Mouse (Mus musculus): ENCODE measurements at regions not wholly inside any gene's neighbourhood (a gene's known extent, or its start where the extent isn't known, plus 50 kb on each side); places are given as distances from the start of the nearest gene placed in this dataset.

DNA sequence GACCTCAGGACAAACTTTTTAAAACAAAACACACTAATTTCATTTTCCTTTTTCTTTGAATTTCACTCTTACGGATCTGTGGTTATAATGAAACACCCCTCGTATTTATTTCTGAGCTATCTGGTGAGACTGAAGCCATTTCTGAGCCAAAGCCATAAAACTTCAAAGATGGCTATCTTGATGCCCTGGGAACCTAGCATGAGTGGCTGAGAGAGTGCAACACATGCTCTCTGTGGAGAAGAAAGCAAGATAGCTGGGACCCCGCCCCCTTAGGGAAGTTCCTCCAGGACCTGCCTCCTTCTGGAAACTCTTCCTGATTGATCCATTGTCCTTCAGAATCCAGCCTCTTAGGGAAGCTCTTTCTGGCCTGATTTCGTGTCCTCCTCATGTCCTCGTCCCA, 57.6 kb upstream of the Myb start:
- no peak for DNase-seq (ENCODE audit: low spot score)

DNA sequence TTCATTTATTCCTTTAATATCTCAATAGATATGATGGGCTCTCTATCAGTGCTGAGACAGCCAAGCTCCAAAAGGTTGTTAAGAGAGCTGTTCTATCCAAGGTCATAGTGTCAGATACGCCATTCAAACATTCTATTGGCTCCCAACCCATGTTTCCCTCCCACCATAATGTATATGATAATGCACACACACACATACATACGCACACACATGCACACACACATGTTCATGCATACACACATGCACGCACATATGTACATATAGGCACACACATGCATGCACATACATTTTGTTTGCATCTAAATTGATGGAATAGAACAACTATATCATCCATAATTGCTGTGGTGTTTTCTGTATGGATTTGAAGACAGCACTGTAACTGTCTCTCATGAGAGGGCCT, 60.0 kb upstream of the Myb start:
- no peak for DNase-seq (ENCODE audit: low spot score)

DNA sequence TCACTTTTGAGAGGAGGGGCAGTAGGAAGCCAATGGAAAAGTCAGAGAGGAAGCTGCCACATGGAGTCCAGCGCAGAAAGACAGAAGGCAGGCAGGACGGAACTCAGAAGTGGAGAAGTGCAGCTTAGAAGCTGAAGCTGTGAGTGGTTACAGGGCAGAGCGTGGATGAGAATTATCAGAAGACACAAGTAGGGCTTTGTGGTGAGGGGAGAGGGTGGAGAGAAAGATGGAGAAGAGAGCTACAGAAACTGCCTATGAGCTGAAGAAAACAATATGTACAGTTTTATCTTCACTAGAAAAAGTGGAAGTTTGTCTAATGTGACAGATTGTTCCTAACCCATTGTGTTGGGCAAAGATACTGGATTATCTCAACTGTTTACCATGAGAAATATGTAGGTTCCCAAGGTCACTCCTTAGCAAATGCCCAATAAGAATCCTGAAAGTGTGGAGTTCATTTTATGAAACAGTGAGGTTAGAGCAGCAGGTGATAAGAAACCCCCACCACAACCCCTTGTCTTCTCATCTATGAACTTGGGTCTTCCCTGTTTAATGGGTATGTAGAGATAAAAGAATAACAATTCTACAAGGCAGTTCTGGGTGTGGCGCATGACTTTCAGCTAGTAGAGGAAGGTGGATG, 60.6 kb upstream of the Myb start:
- DNase-seq (ENCODE audit: low spot score), result no peak

DNA sequence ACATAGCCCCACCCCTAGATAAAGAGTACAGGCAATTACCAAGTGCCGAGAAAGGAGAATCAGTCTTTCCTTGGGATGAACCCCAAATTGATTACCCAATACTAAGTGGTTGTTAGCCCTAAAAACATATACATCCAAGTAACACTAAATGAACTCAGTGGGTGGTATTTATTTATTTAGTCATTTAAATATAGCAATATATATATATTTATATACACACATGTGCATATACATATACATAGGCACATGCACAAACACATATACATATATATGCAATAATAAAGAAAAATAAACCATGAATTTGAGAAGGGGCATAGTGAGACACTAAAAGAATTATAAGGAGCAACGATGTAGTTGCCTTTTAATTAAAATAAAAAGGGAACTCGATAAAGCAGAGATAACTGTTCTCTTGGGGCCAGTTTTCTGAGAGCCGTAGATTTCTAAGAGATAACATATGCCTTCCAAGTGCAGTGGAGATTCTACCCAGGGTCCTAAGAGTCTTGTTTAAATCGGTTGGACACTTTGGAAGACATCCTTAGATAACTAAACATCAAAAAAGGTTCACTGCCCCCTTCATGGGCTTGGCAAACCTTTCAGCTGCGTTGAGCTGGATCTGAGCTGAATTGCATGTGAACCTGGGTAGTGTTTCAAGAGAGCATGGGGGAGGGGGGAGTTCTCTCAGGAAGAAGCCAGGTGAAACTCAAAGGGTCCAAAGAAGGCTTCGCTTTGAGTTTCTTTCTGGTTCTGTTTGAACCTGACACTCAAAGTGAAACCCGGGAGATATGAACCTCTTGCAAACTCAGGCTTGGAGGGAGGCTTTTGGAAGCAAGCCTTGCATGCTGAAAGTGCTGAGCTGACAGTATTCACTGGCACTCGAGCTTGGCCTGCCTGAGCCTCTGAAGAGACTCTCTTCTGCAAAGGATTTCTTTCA, 61.6 kb upstream of the Myb start:
- no peak for DNase-seq (ENCODE audit: low spot score)

DNA sequence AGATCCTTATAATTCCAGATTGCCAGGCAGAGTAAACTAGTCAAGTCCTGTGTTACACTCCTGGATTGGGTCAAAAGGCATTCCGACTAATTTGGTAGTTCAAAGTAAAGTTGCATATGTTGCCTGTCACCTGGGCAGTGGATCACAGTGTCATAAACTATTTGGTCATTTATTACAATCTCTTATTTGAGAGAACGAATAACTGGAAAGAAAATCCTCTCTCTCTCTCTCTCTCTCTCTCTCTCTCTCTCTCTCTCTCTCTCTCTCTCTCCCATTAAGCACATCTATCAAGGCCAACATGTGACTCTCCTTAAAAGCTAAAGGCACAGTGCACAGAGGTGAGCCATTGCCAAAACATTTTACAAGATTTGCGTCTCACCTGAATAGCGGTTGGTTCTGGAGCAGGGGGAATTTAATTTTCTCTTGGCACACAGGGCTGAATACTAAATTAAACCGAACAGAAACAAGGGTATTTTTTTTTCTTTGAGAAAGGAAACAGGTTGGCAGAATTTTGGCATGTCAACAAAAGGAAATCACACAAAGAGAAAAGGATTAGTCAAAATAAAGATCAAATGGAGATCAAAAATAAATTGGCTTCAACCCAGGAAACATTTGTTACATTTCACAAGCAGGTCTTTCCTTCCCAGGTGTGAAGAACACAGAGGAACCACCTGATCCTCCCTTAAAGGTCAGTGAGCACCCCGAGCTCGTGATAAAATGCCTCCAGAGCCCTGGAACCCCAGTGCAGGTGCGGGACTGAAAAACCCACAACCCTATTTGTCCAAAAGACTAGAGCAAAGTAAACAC, 62.5 kb upstream of the Myb start:
- DNase-seq (ENCODE audit: low spot score), result no peak

DNA sequence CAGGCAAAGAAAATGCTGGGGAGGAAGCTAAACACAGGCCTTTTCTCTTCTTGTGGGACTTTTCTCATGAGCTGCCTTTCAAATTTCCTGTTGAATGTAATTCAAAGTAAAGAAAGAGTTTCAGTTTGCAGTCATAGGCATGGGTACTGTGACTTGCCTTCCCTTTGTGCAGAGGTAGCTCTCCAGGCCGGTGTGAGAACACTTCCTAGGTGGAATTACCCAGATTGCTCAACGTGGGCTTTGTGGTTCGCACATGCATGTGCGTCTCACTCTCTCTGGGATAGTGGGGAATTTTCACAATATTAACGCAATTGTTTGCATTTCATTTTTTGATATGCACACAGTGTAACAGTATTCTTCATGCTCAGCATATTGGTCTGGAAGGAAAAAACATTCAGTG, 63.4 kb upstream of the Myb start:
- DNase-seq (ENCODE audit: low spot score), result no peak

DNA sequence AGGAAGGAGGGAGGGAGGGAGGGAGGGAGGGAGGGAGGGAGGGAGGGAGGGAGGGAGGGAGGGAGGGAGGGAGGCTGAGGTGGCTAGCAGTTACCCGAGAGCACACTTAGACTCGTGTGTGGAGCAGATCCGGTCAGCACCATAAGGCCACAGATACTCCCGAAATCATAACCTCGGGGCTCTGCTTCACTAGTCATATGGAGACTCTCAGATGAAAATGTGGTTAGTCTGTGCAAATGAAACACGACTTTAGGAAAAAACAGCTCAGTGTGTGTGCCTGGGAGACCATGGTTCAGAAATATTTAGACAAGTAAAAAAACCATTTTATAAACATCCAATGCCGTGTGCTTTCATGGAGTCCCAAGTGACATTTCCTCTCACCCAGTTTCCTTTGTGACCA, 65.4 kb upstream of the Myb start:
- DNase-seq (ENCODE audit: low spot score), result no peak

DNA sequence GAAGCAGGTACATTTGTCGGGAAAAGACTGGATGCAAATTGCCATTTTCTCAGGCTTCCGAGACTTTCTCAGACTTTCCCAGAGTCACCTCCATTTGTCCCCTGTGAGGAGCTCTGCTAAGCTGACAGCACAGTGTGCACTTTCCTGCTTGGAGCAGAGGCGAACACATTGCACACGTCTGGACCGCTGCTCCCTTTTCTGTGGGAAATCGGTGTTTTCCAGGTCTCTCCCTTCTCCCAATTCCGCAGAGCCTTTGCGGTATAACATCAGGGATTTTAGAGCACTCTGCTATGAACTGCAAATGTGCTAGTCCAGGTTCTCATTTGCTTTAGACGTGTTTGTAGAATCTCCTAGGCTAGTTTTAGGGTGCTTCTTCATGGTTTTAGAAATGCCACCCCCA, 67.0 kb upstream of the Myb start:
- DNase-seq (ENCODE audit: low spot score), result no peak

DNA sequence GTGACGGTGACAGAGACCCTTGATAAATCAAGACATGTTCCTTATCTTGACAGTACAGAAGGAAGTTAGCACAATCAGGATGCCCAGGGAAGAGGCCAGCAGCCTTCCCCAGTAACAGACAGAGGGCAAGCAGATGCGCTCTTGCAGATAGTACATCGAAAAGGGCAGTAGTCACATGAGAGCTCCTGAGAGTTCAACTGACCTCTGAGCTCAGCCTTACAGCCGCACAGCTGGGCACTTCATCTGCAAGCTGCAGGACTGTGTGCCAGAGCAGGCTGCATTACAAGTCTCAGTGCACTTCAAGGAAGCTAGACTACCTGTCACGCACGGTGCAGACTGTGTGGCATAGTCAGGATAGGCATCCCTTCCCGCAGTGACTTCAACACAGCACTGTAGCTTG, 67.2 kb upstream of the Hbs1l start:
- no peak for DNase-seq (ENCODE audit: low spot score)

DNA sequence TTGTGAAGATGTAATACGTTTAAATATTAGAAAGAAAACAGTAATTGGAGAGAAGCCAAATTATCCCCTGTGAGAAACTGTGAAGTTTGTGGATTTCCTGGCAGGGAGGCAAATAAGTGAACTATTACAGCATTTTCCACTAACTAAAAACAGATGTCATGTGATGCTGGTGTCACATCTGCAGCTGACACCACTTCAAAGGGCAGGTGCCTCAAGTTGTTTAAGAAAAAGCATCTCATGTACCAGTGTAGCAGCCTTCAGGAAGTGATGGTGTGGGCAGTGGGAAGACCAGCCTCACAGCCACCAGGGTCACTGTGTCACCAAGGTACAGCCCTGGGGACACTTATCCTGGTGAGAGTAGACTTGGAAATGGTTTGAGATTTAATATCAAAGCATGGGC, 60.6 kb upstream of the Hbs1l start:
- peak; percentile 31 for DNase-seq (ENCODE audit: low spot score)

DNA sequence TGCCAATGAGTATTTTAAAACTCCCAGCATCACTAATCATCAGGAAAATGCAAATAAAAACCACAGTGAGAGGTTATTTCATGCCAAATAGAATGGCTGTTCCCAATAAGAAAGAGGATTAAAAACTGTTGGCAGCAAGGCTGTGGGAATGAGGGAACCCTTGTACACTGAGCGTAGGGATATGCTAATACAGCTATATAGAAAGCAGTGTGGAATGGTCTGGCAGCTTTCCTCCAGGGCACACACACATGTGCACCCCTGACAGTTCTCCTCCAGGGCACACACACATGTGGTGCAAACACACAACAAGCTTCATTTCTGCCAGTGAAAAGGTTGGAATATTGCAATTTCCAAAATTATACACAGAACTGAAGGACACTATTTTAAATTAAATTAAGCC, 58.8 kb upstream of the Hbs1l start:
- DNase-seq (ENCODE audit: low spot score), result no peak

DNA sequence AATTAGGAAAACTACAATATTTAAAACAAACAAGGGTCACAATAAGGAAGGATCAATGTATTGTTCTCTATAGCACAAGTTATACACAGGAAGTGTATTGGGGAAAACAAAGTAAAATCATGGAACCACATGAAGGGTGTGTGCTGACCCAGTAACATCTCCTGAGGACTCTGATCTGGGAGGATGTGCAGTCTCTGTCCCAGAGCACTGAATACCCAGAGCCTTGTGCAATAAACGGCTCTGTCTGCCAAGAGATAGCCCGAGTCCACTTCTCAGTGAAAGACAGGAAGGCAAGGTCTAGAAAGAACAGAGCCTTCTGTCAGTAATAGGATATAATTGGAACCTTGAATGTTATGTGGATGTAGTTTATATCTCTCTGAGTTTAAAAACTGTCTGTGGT, 56.3 kb upstream of the Hbs1l start:
- no peak for DNase-seq (ENCODE audit: low spot score)

DNA sequence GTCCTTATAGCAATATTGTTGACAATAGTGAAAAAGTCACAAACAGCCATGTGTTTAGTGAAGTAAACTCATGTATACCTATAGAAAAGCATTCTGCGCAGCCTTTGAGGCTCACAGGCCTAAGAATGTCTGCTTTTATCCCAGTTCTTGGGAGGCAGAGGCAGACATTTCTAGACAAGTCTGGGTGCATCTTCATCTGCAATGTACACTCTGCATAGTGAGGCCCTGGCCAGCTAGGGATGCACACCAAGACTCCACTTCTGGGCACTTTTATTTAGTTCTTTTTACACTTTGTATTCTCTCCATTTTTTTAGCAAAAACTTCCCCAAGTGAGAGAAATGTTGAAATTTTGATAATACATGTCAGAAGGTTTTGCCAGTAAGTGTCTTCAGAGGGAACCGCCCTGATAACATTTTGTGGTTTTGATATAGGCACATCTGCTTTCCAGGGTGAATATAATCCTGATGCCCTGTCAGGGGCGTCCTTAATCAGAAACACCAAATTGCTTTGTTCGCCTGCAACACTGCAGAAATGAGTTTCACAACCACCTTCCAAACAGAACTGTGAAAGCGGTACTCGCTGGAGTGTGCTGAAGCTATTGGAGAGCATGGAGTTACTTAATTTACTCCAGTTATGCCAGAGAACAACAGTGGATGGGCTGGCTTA, 54.1 kb upstream of the Hbs1l start:
- no peak for DNase-seq (ENCODE audit: low spot score)

DNA sequence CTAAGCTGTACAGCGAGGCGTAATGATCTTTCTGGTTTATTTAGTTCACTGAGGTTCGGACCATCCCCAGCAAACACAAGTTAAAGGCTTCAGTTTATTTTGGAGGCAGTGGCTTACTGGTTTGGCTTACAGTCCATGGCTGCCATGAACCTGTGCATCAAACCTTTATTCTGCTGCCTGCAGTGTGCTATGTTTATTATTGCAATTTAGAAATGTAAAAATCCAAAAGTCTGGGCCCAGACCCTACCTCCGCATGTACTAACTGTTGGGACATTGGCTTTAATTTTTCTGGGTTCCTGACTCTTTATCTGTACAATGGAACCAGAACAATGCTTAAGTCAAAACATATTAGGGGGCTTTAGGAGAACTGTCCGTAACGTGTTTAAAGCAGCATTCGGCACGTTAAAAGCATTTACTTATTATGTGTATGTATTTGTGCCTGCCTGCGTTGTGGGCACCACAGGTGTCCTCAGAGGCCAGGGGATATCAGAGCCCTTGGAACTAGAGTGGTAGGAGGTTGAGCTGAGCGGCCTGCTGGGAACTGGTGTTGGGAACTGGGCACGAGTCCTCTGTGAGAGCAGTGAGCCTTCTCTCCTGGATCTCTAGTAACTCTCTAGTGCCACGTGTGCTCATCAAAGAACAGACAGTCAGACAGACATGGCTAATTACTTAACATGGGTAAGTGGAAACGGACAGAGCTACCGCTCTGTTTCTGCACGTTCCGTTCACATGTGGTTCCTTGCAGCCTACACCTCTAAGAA, 53.1 kb upstream of the Hbs1l start:
- DNase-seq (ENCODE audit: low spot score), result no peak

DNA sequence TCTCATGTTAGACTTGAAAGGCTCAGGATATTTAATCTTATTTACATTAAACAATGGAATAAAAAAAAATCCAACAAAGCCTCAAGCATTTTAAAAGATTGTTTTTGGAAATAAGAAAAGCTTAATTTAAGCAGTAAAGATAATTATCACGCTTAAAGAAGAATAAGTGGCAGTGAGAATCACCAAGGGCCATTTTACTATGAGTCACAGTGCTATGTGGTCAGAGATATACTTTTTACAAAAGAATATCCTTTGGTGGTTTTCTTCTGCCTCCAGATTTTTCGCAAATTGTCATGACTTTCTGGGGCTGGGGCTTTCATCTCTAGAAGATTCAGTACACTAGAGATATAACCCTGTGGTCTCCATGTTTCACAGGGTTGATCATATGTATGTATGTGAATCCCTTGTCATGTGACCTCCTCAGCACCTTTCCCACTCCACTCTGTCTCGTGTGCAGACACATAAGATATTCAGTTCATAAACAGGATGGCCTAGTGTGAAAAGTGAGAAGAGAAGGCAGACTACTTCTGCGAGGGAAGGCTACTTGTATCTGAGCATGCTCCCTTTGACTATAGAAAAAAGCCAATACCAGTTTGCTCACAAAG, 50.8 kb upstream of the Hbs1l start:
- no peak for DNase-seq (ENCODE audit: low spot score)

DNA sequence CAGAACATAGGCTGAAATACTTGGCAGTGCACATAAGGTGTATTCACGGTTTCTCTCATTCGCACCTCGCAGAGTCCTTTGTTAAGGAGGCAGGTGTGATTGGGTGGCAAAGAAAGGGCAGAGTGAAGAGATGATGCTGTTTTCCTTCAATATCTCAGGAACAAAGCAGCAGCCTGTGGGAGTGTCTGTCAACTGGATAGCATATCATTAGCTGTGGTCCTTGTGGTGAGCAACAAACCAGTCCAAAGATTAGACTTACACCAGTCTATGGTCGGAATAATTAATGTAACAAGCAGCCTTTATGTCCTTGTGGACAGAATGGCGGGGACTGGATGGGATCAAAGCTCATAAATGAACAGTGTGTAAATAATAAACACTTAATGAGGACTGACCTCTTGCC, 50.2 kb upstream of the Hbs1l start:
- DNase-seq (ENCODE audit: low spot score), result no peak

Measured in lung, postnatal 25 days (tissue).